Mouse (Mus musculus) hindbrain, postnatal 0 days (tissue): ENCODE measurements around the gene Hsp90ab1. TPM values are rescaled to one million over a fixed set of nuclear protein-coding genes. Genes with fewer than 3 reads are reported as not detected.
A peak's percentile ranks its signal among the peaks of the same experiment; 100 is the strongest.

Experiments used
- ATAC-seq: fragments of 200-750 bp; cut with Nextera tagmentation; 2 replicates; pipeline ENCODE4 v1.8.0; 2017; ENCODE audit warnings: mild to moderate bottlenecking, moderate TSS enrichment, moderate library complexity
- DNase-seq: peaks from one replicate; pipeline ENCODE4 v3.0.0-alpha.2; 2015; ENCODE audit warnings: low spot score
- H3K27ac ChIP-seq: fragments of 300-500 bp; sonication (generic); 2 replicates; pipeline ENCODE4 v1.5.1; 2014; ENCODE audit warnings: mild to moderate bottlenecking
- H3K27me3 ChIP-seq: fragments of 300-500 bp; sonication (generic); 2 replicates; pipeline ENCODE4 v1.6.1; 2014; ENCODE audit warnings: low read length, mixed read lengths; ENCODE audit not compliant: insufficient read depth
- H3K36me3 ChIP-seq: fragments of 300-500 bp; sonication (generic); 2 replicates; pipeline ENCODE4 v1.6.1; 2014; ENCODE audit warnings: low read length, mixed read lengths; ENCODE audit not compliant: insufficient read depth
- H3K4me1 ChIP-seq: fragments of 300-500 bp; sonication (generic); 2 replicates; pipeline ENCODE4 v1.6.1; 2014; ENCODE audit warnings: antibody characterized with exemption, low read length, mixed read lengths; ENCODE audit not compliant: insufficient read depth
- H3K4me2 ChIP-seq: fragments of 300-500 bp; sonication (generic); 2 replicates; pipeline ENCODE4 v1.6.1; 2014; ENCODE audit warnings: low read depth, mild to moderate bottlenecking, low read length, moderate library complexity, mixed read lengths
- H3K4me3 ChIP-seq: fragments of 300-500 bp; sonication (generic); 2 replicates; pipeline ENCODE4 v1.5.1; 2014; ENCODE audit warnings: low read length
- H3K9ac ChIP-seq: fragments of 300-500 bp; sonication (generic); replicated peaks from 2 replicates; pipeline ENCODE4 v1.6.1; 2014; ENCODE audit warnings: mild to moderate bottlenecking, low read length, moderate library complexity, mixed read lengths
- H3K9me3 ChIP-seq: fragments of 300-500 bp; sonication (generic); 2 replicates; pipeline ENCODE4 v1.6.1; 2016; ENCODE audit warnings: low read length, mixed read lengths
- CTCF ChIP-seq: IDR thresholded peaks from 2 replicates; pipeline ENCODE4 v1.5.1; 2016; ENCODE audit warnings: antibody characterized with exemption, control low read depth, low read depth
- WGBS: fragments of 180-500 bp; shearing (Covaris S2); extraction: QIAGEN DNeasy Blood & Tissue Kit; methylation state at CpG from one replicate; pipeline ENCODE4 v1.1.7; 2014; 5-methylcytosine and 5-hydroxymethylcytosine counted together
- polyA plus RNA-seq: library from polyadenylated mRNA; unstranded; fragments of >200 nt; fragmentation: Nextera tagmentation; extraction: Ambion mirVana; gene quantifications from 2 replicates; pipeline ENCODE4 v1.2.1, GENCODE M21; 2015
- total RNA-seq: library from RNA; depleted of rRNA; stranded (reverse); fragments of >200 nt; gene quantifications from 2 replicates; pipeline ENCODE4 v1.2.3, GENCODE M21; 2014; rRNA removed

Gene Hsp90ab1
- total RNA-seq = 982 and 1,365 TPM in 2 replicates
- 1,472 and 1,504 TPM in 2 replicates for polyA plus RNA-seq

- Histone ChIP-seq H3K4me1 (peaks cover 3% of the 10 kb centered on the region; the same call in 1 of the 2 replicates), H3K9me3 (no peaks in the 10 kb centered on the region), H3K27ac (peak within 1 kb of the TSS; percentile 96), H3K4me3 (peak within 1 kb of the TSS; percentile 100), H3K36me3 (peaks cover 33% of the 10 kb centered on the region), H3K4me2 (peak within 1 kb of the TSS; percentile 79), H3K27me3 (no peaks in the 10 kb centered on the region), H3K9ac (peak within 1 kb of the TSS; percentile 100)
- peak; percentile 99 for DNase-seq
- no peak for TF ChIP-seq CTCF
- under 1% methylated on average over 38 of the region's 41 CpGs for WGBS
- peak; percentile 83 for ATAC-seq
These were observed at the start of gene Hsp90ab1 for GRCm38 (mm10) chr17:45573087-45573779. TSS of gene Hsp90ab1 (minus strand) at chr17:45573271.

DNA sequence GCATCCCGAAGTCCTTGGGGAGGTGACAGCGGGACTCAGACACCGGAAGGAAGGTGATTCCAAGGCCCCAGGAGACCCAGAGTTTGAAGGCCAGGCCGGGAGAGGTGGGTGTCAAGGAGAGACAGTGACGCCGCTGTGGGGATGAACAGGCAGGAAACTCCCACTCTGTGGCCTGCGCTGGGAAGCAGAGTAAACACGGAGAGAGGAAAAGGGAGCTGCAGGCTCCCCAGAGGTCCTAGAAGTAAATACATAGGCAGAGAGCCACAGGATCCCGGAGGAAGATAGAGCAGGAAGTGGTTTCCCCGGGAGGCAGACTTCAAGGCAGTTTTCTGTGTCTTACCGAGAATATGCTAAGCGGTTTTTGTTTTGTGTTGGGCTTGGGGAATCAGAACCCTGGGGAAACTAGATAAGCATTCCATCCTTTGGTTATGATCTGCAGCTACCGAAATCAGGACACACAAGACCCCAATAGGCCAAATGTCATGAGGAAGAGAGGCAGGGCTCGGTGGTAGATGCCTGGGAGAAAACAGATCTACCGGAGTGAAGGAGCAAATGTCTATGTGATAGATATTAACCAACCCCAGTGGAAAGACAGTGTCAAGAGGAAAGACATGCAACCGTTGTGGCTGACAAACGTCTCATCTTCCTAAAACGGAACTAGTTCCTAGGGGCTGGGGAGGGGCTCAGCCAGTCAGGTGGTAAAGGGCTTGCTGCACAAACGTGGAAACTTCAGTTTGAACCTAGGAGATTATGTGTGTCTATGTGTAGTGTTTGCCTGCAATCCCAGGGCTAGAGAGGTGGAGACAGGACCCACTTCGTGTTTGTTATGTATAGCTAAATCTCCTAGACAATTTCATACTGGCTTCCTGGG is 46.5 kb upstream of the Hsp90ab1 start:
- H3K4me2 ChIP-seq = peak overlapping the region; percentile 29
- DNase-seq = no peak
- H3K4me1 ChIP-seq = 0 out of 2 replicates have a peak, but pooled peaks cover 2% of the 10 kb centered on the region
- no peak for TF ChIP-seq CTCF
- no peaks in the 10 kb centered on the region for H3K36me3 ChIP-seq
- no peaks in the 10 kb centered on the region for H3K9me3 ChIP-seq
- H3K27ac ChIP-seq = peak overlapping the region; percentile 5; the same call in 1 of the 2 replicates
- H3K27me3 ChIP-seq = no peaks in the 10 kb centered on the region
- ATAC-seq = no peak
- H3K4me3 ChIP-seq = no peak overlapping the region
- no peak overlapping the region for H3K9ac ChIP-seq
- WGBS = 31% methylated on average over 20 of the region's 20 CpGs

- H3K4me1 ChIP-seq = 0 out of 2 replicates have a peak, but pooled peaks cover 2% of the 10 kb centered on the region
- no peak overlapping the region for H3K4me3 ChIP-seq
- H3K9ac ChIP-seq = no peak overlapping the region
- H3K36me3 ChIP-seq = no peaks in the 10 kb centered on the region
- no peaks in the 10 kb centered on the region for H3K9me3 ChIP-seq
- no peak for ATAC-seq
- H3K27me3 ChIP-seq = no peaks in the 10 kb centered on the region
- DNase-seq = no peak
- H3K27ac ChIP-seq = peak overlapping the region; percentile 5; the same call in 1 of the 2 replicates
- 29% methylated on average over 8 of the region's 8 CpGs for WGBS
- no peak for TF ChIP-seq CTCF
- H3K4me2 ChIP-seq = peak overlapping the region; percentile 29
These were observed 45.9 kb upstream of the Hsp90ab1 start for GRCm38 (mm10) chr17:45618941-45619385.

DNA sequence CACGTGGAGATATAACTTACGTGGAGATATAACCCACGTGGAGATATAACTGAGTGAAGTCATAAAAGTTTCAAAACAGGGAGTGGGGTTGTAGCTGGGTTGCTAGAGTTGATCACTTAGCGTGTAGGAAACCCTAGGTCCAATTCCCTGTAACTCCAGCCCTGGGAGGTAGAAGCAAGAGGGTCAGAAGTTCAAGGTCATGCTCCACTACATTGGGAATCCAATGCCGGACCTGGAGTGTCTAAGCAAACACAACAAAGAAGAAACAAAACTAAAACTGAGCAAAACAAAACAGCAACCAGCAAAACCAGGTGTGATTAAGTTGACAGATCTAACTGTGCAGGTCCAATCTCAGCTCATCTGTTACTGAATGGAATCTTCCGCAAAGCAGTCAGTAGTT is 44.6 kb upstream of the Hsp90ab1 start:
- no peaks in the 10 kb centered on the region for H3K9me3 ChIP-seq
- TF ChIP-seq CTCF = no peak
- no peak overlapping the region for H3K27ac ChIP-seq
- H3K4me2 ChIP-seq = no peak overlapping the region
- no peaks in the 10 kb centered on the region for H3K36me3 ChIP-seq
- no peak for ATAC-seq
- WGBS = 91% methylated on average over 6 of the region's 6 CpGs
- H3K4me3 ChIP-seq = no peak overlapping the region
- DNase-seq = no peak
- no peak overlapping the region for H3K9ac ChIP-seq
- H3K4me1 ChIP-seq = 0 out of 2 replicates have a peak, but pooled peaks cover 2% of the 10 kb centered on the region
- no peaks in the 10 kb centered on the region for H3K27me3 ChIP-seq

- WGBS = 81% methylated on average over 3 of the region's 3 CpGs
- Histone ChIP-seq H3K9ac (no peak overlapping the region), H3K27me3 (no peaks in the 10 kb centered on the region), H3K4me3 (no peak overlapping the region), H3K27ac (no peak overlapping the region), H3K36me3 (no peaks in the 10 kb centered on the region), H3K9me3 (no peaks in the 10 kb centered on the region), H3K4me1 (0 out of 2 replicates have a peak, but pooled peaks cover 2% of the 10 kb centered on the region), H3K4me2 (no peak overlapping the region)
- ATAC-seq (no peak), DNase-seq (no peak)
- TF ChIP-seq CTCF = no peak
These were observed 43.6 kb upstream of the Hsp90ab1 start for GRCm38 (mm10) chr17:45616679-45617078.

DNA sequence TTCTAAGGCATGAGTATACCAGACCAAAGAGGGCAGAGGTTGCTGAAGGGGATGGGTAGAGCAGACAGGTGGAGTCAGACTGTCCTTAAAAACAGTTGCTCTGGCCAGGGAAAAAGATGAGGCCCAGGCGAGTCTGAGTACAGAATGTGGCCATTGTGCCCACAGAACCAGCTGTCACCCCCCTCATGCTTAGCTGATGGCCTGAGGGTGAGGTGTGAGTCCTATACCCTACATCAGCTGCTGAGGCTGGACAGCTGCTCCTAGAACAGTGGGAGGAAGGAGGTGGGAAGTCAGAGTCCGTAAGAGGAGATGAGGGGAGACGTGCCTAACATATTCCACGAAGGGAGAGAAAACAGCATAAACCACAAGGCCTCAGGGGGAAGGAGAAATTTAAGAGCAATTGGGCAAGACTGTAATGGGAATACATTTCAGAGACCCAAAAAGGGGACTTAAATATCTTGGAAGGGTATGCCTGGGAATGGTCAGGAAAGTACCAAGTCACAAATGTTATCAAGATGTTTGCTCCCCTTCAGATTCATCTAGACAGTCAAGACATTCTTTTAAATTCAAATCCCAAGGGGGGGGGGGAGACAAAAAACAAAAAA is 43.1 kb upstream of the Hsp90ab1 start:
- H3K9me3 ChIP-seq = no peaks in the 10 kb centered on the region
- H3K36me3 ChIP-seq = no peaks in the 10 kb centered on the region
- TF ChIP-seq CTCF = no peak
- H3K4me3 ChIP-seq = no peak overlapping the region
- 57% methylated on average over 4 of the region's 4 CpGs for WGBS
- H3K4me2 ChIP-seq = no peak overlapping the region
- H3K27ac ChIP-seq = no peak overlapping the region
- no peak for ATAC-seq
- no peaks in the 10 kb centered on the region for H3K27me3 ChIP-seq
- no peak for DNase-seq
- 0 out of 2 replicates have a peak, but pooled peaks cover 2% of the 10 kb centered on the region for H3K4me1 ChIP-seq
- no peak overlapping the region for H3K9ac ChIP-seq
